Mouse (Mus musculus) kidney, adult 11 months (tissue): ENCODE results near the gene Vmn2r56.
"Not testable (repeated sequence)": the region's sequence is repeated elsewhere in the genome, so short reads cannot be mapped to it uniquely, and the experiment has no call there.

Source experiments
- DNase-seq: peaks from one replicate; pipeline ENCODE4 v3.0.0; 2022

Vmn2r56 gene

GRCm38 (mm10) chr7:12734904-12735303 is at the start of gene Vmn2r56:
Gene Vmn2r56 (minus strand): TSS chr7:12735004.
- no peak for DNase-seq

GRCm38 (mm10) chr7:12780151-12780830 is 45.5 kb upstream of the Vmn2r56 start:
- peak; percentile 33 for DNase-seq

GRCm38 (mm10) chr7:12779782-12780150 is 45.0 kb upstream of the Vmn2r56 start:
- DNase-seq: no peak

GRCm38 (mm10) chr7:12779141-12779540 is 44.3 kb upstream of the Vmn2r56 start:
- no peak for DNase-seq

GRCm38 (mm10) chr7:12774606-12775005 is 39.8 kb upstream of the Vmn2r56 start:
- DNase-seq: peak; percentile 79

- DNase-seq: no peak
These were observed 39.3 kb upstream of the Vmn2r56 start for GRCm38 (mm10) chr7:12774111-12774510.

GRCm38 (mm10) chr7:12749431-12750198 is 14.8 kb upstream of the Vmn2r56 start:
- DNase-seq: no peak

- DNase-seq: not testable (repeated sequence)
These were observed 49.9 kb downstream of the Vmn2r56 start, which contains the start of gene Vmn2r55 for GRCm38 (mm10) chr7:12684903-12685302. Gene Vmn2r55 (minus strand): TSS chr7:12685003.

- not testable (repeated sequence) for DNase-seq
These were observed 94.6 kb downstream of the Vmn2r56 start, which contains the start of gene Vmn2r54 for GRCm38 (mm10) chr7:12640219-12640618. Gene Vmn2r54 (minus strand): TSS chr7:12640319.
